Comparison of ENCODE assay signal across 11 mouse cellular contexts in the genomic region with DNA sequence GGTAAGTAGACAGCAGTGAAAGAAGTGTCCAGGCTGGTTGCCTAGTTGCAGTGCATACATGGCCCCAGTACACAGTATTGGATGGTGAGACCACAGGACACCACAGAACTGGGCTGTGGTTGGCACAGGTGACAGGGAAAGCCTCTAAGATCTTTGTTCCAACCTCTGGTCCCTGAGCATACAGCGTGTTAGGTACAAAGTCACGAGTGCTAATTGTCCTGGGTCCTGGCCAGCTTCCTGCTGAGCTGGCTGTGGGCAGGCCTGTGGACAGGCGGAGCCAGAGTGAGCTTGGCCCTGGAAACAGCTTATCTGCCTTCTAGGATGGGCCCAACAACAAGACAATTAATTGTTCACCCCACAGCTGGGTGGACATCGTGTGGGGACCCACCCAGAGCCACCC. TPM values are rescaled to one million over a fixed set of nuclear protein-coding genes. Genes with fewer than 3 reads are reported as not detected.
A peak's percentile ranks its signal among the peaks of the same experiment; 100 is the strongest.
DNase-seq lines count a peak whose midpoint lies in the region; ATAC-seq and TF ChIP-seq lines count a peak whose summit lies in the region.
"Had no signal": no experiment of that assay in that cellular context is flagged by ENCODE, and none has a peak within 500 bp of the region (broad histone marks: within the 10 kb centered on the region; RNA-seq: fewer than 3 reads in every experiment).

No protein-coding gene starts in this region.

- intact Hi-C loops in gastrocnemius, postnatal 36 days (cut with DNase I): no loop called here
- intact Hi-C loops in left cerebral cortex, postnatal 36 days (cut with DNase I): no loop called here

- H3K36me3 ChIP-seq in hindbrain, embryonic 16.5 days (ENCODE audit: control insufficient read depth, insufficient read depth, low read length): no peaks in the 10 kb centered on the region
- no peaks in the 10 kb centered on the region for H3K36me3 ChIP-seq in hindbrain, embryonic 12.5 days
- H3K36me3 ChIP-seq: midbrain, embryonic 13.5 days had no signal

- no peak for TF ChIP-seq CTCF in Patski (IDR thresholded peaks at IDR 0.05)

- H3K4me1 ChIP-seq in hindbrain, embryonic 16.5 days (ENCODE audit: control insufficient read depth, insufficient read depth, low read depth, low read length): no peaks in the 10 kb centered on the region
- H3K4me1 ChIP-seq in hindbrain, embryonic 12.5 days: peaks cover 18% of the 10 kb centered on the region

- in situ Hi-C loops in Patski (cut with MboI; ENCODE audit: low pct_unique_long_range_greater_than_20kb): loop anchor here (10.0 kb wide), 1 partner anchor 285 kb away; no protein-coding TSS in a partner anchor

- no peaks in the 10 kb centered on the region for H3K9me3 ChIP-seq in hindbrain, embryonic 16.5 days (ENCODE audit: control insufficient read depth, low read length)
- no peaks in the 10 kb centered on the region for H3K9me3 ChIP-seq in hindbrain, embryonic 12.5 days (replicated peaks)
- H3K9me3 ChIP-seq: midbrain, embryonic 13.5 days had no signal

- no peak overlapping the region for H3K9ac ChIP-seq in hindbrain, embryonic 16.5 days (ENCODE audit: low read depth, low read length)
- no peak overlapping the region for H3K9ac ChIP-seq in hindbrain, embryonic 12.5 days
- H3K9ac ChIP-seq: midbrain, embryonic 13.5 days had no signal

- WGBS in hindbrain, embryonic 16.5 days: 42% methylated on average over 4 of the region's 4 CpGs
- 54% methylated on average over 4 of the region's 4 CpGs for WGBS in hindbrain, embryonic 12.5 days

- POLR2A ChIA-PET in Patski (lab: Charles Lee): no interaction called here

- peak; percentile 24; the same call in 1 of the 2 replicates for ATAC-seq in hindbrain, embryonic 16.5 days
- no peak for ATAC-seq in hindbrain, embryonic 12.5 days (ENCODE audit: low FRiP score)
- ATAC-seq in Patski: peak; percentile 45
- ATAC-seq in erythroid progenitor cell, adult 5-6 weeks (replicated peaks; ENCODE audit: low FRiP score, poor library complexity, severe bottlenecking): no peak

- CTCF ChIA-PET in Patski (lab: Charles Lee): interaction anchor here (1.0 kb wide), 1 partner anchor 80 kb away, joined by 3 read pairs; no protein-coding TSS in a partner anchor

- H3K4me3 ChIP-seq in hindbrain, embryonic 16.5 days (ENCODE audit: low read length): no peak overlapping the region
- H3K4me3 ChIP-seq in hindbrain, embryonic 12.5 days: no peak overlapping the region
- H3K4me3 ChIP-seq: midbrain, embryonic 13.5 days had no signal

- no peaks in the 10 kb centered on the region for H3K27me3 ChIP-seq in hindbrain, embryonic 16.5 days (replicated peaks; ENCODE audit: control insufficient read depth, insufficient read depth, low read length)
- peaks cover 6% of the 10 kb centered on the region; the same call in 1 of the 2 replicates for H3K27me3 ChIP-seq in hindbrain, embryonic 12.5 days
- H3K27me3 ChIP-seq in Patski: no peaks in the 10 kb centered on the region
- H3K27me3 ChIP-seq: midbrain, embryonic 13.5 days had no signal

- H3K27ac ChIP-seq in hindbrain, embryonic 16.5 days (ENCODE audit: low read depth, low read length): no peak overlapping the region
- H3K27ac ChIP-seq in hindbrain, embryonic 12.5 days: no peak overlapping the region
- H3K27ac ChIP-seq: midbrain, embryonic 13.5 days had no signal

- no peak for DNase-seq in Patski (ENCODE audit: low read depth, low spot score)
- DNase-seq in fibroblast of lung, adult 2 months (ENCODE audit: low read depth): peak; percentile 17
- DNase-seq in kidney, postnatal 14 days: peak; percentile 88
- no peak for DNase-seq in gastrocnemius, postnatal 36 days
- no peak for DNase-seq in left cerebral cortex, postnatal 36 days (ENCODE audit: low spot score in 2 of 2)

- H3K4me2 ChIP-seq in hindbrain, embryonic 16.5 days (ENCODE audit: low read length): no peak overlapping the region
- H3K4me2 ChIP-seq in hindbrain, embryonic 12.5 days (replicated peaks): no peak overlapping the region
- H3K4me2 ChIP-seq: midbrain, embryonic 13.5 days had no signal

RNA-seq across cellular contexts. Expression of a gene that starts 16.0 kb away (rescaled TPM):
- 0.12 and 0.18 TPM in 2 replicates for polyA plus RNA-seq in hindbrain, embryonic 16.5 days (2015; fragmentation: Nextera tagmentation; extraction: Ambion mirVana)
- 0.41 and 0.50 TPM in 2 replicates for polyA plus RNA-seq in hindbrain, embryonic 12.5 days (2016; fragmentation: Nextera tagmentation; extraction: Ambion mirVana)
- polyA plus RNA-seq in Patski (2021): not detected
- total RNA-seq in gastrocnemius, postnatal 36 days (2021): under 1 TPM; 0.12 to 0.18 TPM
- not detected in 2 replicates for total RNA-seq in erythroid progenitor cell, adult 5-6 weeks (2015; ENCODE audit: low replicate concordance)
- 0.64 TPM in 1 of 2 replicates, not detected in the other for total RNA-seq in erythroid progenitor cell, adult 5-6 weeks (2017; ENCODE audit: low replicate concordance)
- total RNA-seq in left cerebral cortex, postnatal 36 days (2021): under 1 TPM in 1 of 2 experiments, not detected in 1; 0.07 TPM
- total RNA-seq: common myeloid progenitor, adult 5-6 weeks had no signal

RNA-seq across cellular contexts. Expression of a gene that starts 20.7 kb away (rescaled TPM):
- not detected in 2 replicates for polyA plus RNA-seq in hindbrain, embryonic 16.5 days (2015; fragmentation: Nextera tagmentation; extraction: Ambion mirVana)
- polyA plus RNA-seq in hindbrain, embryonic 12.5 days (2016; fragmentation: Nextera tagmentation; extraction: Ambion mirVana): 0.16 TPM in 1 of 2 replicates, not detected in the other
- polyA plus RNA-seq in Patski (2021): not detected
- total RNA-seq in gastrocnemius, postnatal 36 days (2021): not detected
- total RNA-seq in erythroid progenitor cell, adult 5-6 weeks (2015; ENCODE audit: low replicate concordance): not detected in 2 replicates
- total RNA-seq in erythroid progenitor cell, adult 5-6 weeks (2017; ENCODE audit: low replicate concordance): 0.13 TPM in 1 of 2 replicates, not detected in the other
- under 1 TPM; 0.22 to 0.23 TPM for total RNA-seq in left cerebral cortex, postnatal 36 days (2021)
- total RNA-seq: common myeloid progenitor, adult 5-6 weeks; left cerebral cortex, postnatal 10 days had no signal

RNA-seq across cellular contexts. Expression of a gene that starts 46.9 kb away (rescaled TPM):
- 12.0 and 12.1 TPM in 2 replicates for polyA plus RNA-seq in hindbrain, embryonic 16.5 days (2015; fragmentation: Nextera tagmentation; extraction: Ambion mirVana)
- polyA plus RNA-seq in hindbrain, embryonic 12.5 days (2016; fragmentation: Nextera tagmentation; extraction: Ambion mirVana): 7.1 and 7.3 TPM in 2 replicates
- polyA plus RNA-seq in Patski (2021): 0.12 TPM
- 1 to 10 TPM; 4.4 to 5.5 TPM for total RNA-seq in gastrocnemius, postnatal 36 days (2021)
- total RNA-seq in erythroid progenitor cell, adult 5-6 weeks (2015; ENCODE audit: low replicate concordance): 1.4 and 9.2 TPM in 2 replicates
- total RNA-seq in erythroid progenitor cell, adult 5-6 weeks (2017; ENCODE audit: low replicate concordance): 0.51 and 1.4 TPM in 2 replicates
- 1 to 10 TPM; 5.2 to 5.5 TPM for total RNA-seq in left cerebral cortex, postnatal 36 days (2021)

Comparison
In these comparisons a context has a peak if more than half of its experiments do, and no peak if none do; other contexts are left out.
1. ATAC-seq: peak in hindbrain, embryonic 16.5 days (single experiment) and Patski (single experiment); none in hindbrain, embryonic 12.5 days (single experiment) and erythroid progenitor cell, adult 5-6 weeks (single experiment).
2. DNase-seq: peak in fibroblast of lung, adult 2 months (single experiment) and kidney, postnatal 14 days (single experiment); none in Patski (single experiment), gastrocnemius, postnatal 36 days (0 of 2) and left cerebral cortex, postnatal 36 days (0 of 2).